Mouse (Mus musculus): ENCODE measurements around the gene Higd1c. TPM values are rescaled to one million over a fixed set of nuclear protein-coding genes. Genes with fewer than 3 reads are reported as not detected.

Gene Higd1c
- polyA plus RNA-seq, 1 experiment from 2014 or later = not detected

- peaks cover 37% of the 10 kb centered on the region for H3K4me1 ChIP-seq (ENCODE audit: control insufficient read depth, insufficient read depth, low read length)
- peak overlapping the region; percentile 93 for H3K4me3 ChIP-seq (ENCODE audit: low read length)
- under 1% methylated on average over 65 of the region's 65 CpGs for WGBS
- H3K27ac ChIP-seq (ENCODE audit: low read length) = peak overlapping the region; percentile 89
- peak; percentile 95 for ATAC-seq
- H3K9me3 ChIP-seq (ENCODE audit: control insufficient read depth, low read length) = no peaks in the 10 kb centered on the region
- no peaks in the 10 kb centered on the region for H3K36me3 ChIP-seq (ENCODE audit: control insufficient read depth, insufficient read depth, low read length)
- peak overlapping the region; percentile 95 for H3K4me2 ChIP-seq (ENCODE audit: low read depth, low read length)
- peak overlapping the region; percentile 97 for H3K9ac ChIP-seq (ENCODE audit: low read depth, low read length)
- H3K27me3 ChIP-seq (replicated peaks; ENCODE audit: control insufficient read depth, insufficient read depth, low read length) = no peaks in the 10 kb centered on the region
These were observed 58.8 kb downstream of the Higd1c start for GRCm38 (mm10) chr15:100422899-100423860.

GRCm38 (mm10) chr15:100423916-100424315 is 59.6 kb downstream of the Higd1c start:
- Histone ChIP-seq H3K27ac (ENCODE audit: low read length) (peak overlapping the region; percentile 89), H3K4me1 (ENCODE audit: control insufficient read depth, insufficient read depth, low read length) (peaks cover 39% of the 10 kb centered on the region), H3K36me3 (ENCODE audit: control insufficient read depth, insufficient read depth, low read length) (no peaks in the 10 kb centered on the region), H3K9me3 (ENCODE audit: control insufficient read depth, low read length) (no peaks in the 10 kb centered on the region), H3K9ac (ENCODE audit: low read depth, low read length) (peak overlapping the region; percentile 68), H3K4me3 (ENCODE audit: low read length) (peak overlapping the region; percentile 93), H3K27me3 (replicated peaks; ENCODE audit: control insufficient read depth, insufficient read depth, low read length) (no peaks in the 10 kb centered on the region), H3K4me2 (ENCODE audit: low read depth, low read length) (peak overlapping the region; percentile 95)
- 3% methylated on average over 14 of the region's 14 CpGs for WGBS
- ATAC-seq = peak; percentile 48

- Histone ChIP-seq H3K4me3 (ENCODE audit: low read length) (peak within 1 kb of the TSS; percentile 93), H3K9me3 (ENCODE audit: control insufficient read depth, low read length) (no peaks in the 10 kb centered on the region), H3K27me3 (replicated peaks; ENCODE audit: control insufficient read depth, insufficient read depth, low read length) (no peaks in the 10 kb centered on the region), H3K4me1 (ENCODE audit: control insufficient read depth, insufficient read depth, low read length) (peaks cover 34% of the 10 kb centered on the region), H3K9ac (ENCODE audit: low read depth, low read length) (peak within 1 kb of the TSS; percentile 68), H3K36me3 (ENCODE audit: control insufficient read depth, insufficient read depth, low read length) (no peaks in the 10 kb centered on the region), H3K4me2 (ENCODE audit: low read depth, low read length) (peak within 1 kb of the TSS; percentile 95), H3K27ac (ENCODE audit: low read length) (peak within 1 kb of the TSS; percentile 89)
- ATAC-seq = peak; percentile 51
- WGBS = 24% methylated on average over 17 of the region's 17 CpGs
These were observed 60.2 kb downstream of the Higd1c start, which contains the start of gene Slc11a2 for GRCm38 (mm10) chr15:100424396-100425122. Slc11a2 (minus strand) TSS chr15:100425072.

- Histone ChIP-seq H3K9me3 (ENCODE audit: control insufficient read depth, low read length) (no peaks in the 10 kb centered on the region), H3K4me1 (ENCODE audit: control insufficient read depth, insufficient read depth, low read length) (peaks cover 14% of the 10 kb centered on the region; the same call in 1 of the 2 replicates), H3K27me3 (replicated peaks; ENCODE audit: control insufficient read depth, insufficient read depth, low read length) (no peaks in the 10 kb centered on the region), H3K36me3 (ENCODE audit: control insufficient read depth, insufficient read depth, low read length) (no peaks in the 10 kb centered on the region), H3K4me2 (ENCODE audit: low read depth, low read length) (no peak overlapping the region), H3K9ac (ENCODE audit: low read depth, low read length) (no peak overlapping the region), H3K27ac (ENCODE audit: low read length) (no peak overlapping the region), H3K4me3 (ENCODE audit: low read length) (no peak overlapping the region)
- 70% methylated on average over 13 of the region's 13 CpGs for WGBS
- ATAC-seq = peak; percentile 15; the same call in 1 of the 2 replicates
These were observed 64.1 kb downstream of the Higd1c start for GRCm38 (mm10) chr15:100428296-100428905.

- H3K9me3 ChIP-seq (ENCODE audit: control insufficient read depth, low read length) = no peaks in the 10 kb centered on the region
- H3K27me3 ChIP-seq (replicated peaks; ENCODE audit: control insufficient read depth, insufficient read depth, low read length) = no peaks in the 10 kb centered on the region
- H3K4me3 ChIP-seq (ENCODE audit: low read length) = no peak overlapping the region
- WGBS = 57% methylated on average over 11 of the region's 11 CpGs
- no peaks in the 10 kb centered on the region for H3K36me3 ChIP-seq (ENCODE audit: control insufficient read depth, insufficient read depth, low read length)
- H3K4me1 ChIP-seq (ENCODE audit: control insufficient read depth, insufficient read depth, low read length) = peaks cover 4% of the 10 kb centered on the region; the same call in 1 of the 2 replicates
- H3K9ac ChIP-seq (ENCODE audit: low read depth, low read length) = no peak overlapping the region
- ATAC-seq = peak; percentile 49; the same call in 1 of the 2 replicates
- H3K4me2 ChIP-seq (ENCODE audit: low read depth, low read length) = no peak overlapping the region
- 0 out of 2 replicates have a peak overlapping the region, but pooled peaks have one; percentile 17 for H3K27ac ChIP-seq (ENCODE audit: low read length)
These were observed 65.7 kb downstream of the Higd1c start for GRCm38 (mm10) chr15:100429959-100430565.

GRCm38 (mm10) chr15:100433234-100433633 is 68.9 kb downstream of the Higd1c start:
- 69% methylated on average over 4 of the region's 4 CpGs for WGBS
- Histone ChIP-seq H3K4me1 (ENCODE audit: control insufficient read depth, insufficient read depth, low read length) (peaks cover 4% of the 10 kb centered on the region; the same call in 1 of the 2 replicates), H3K27me3 (replicated peaks; ENCODE audit: control insufficient read depth, insufficient read depth, low read length) (no peaks in the 10 kb centered on the region), H3K4me2 (ENCODE audit: low read depth, low read length) (no peak overlapping the region), H3K4me3 (ENCODE audit: low read length) (no peak overlapping the region), H3K9ac (ENCODE audit: low read depth, low read length) (no peak overlapping the region; the same call in 1 of the 2 replicates), H3K9me3 (ENCODE audit: control insufficient read depth, low read length) (no peaks in the 10 kb centered on the region), H3K36me3 (ENCODE audit: control insufficient read depth, insufficient read depth, low read length) (no peaks in the 10 kb centered on the region), H3K27ac (ENCODE audit: low read length) (no peak overlapping the region)
- no peak for ATAC-seq

Other genes with a start within 250 kb of the Higd1c start
- gene Atf1, start 136.7 kb upstream of the Higd1c start, polyA plus RNA-seq (2015; fragmentation: Nextera tagmentation; extraction: Ambion mirVana) = 32.7 and 36.4 TPM in 2 replicates
- not detected in 2 replicates for gene Tmprss12, start 83.7 kb upstream of the Higd1c start, polyA plus RNA-seq (2015; fragmentation: Nextera tagmentation; extraction: Ambion mirVana)
- gene Mettl7a1, start 60.4 kb upstream of the Higd1c start, polyA plus RNA-seq (2015; fragmentation: Nextera tagmentation; extraction: Ambion mirVana) = 5.9 and 7.4 TPM in 2 replicates
- gene Mettl7a3, start 29.6 kb upstream of the Higd1c start, polyA plus RNA-seq (2015; fragmentation: Nextera tagmentation; extraction: Ambion mirVana) = not detected in 2 replicates
- gene Methig1, start 11.4 kb upstream of the Higd1c start, polyA plus RNA-seq (2015; fragmentation: Nextera tagmentation; extraction: Ambion mirVana) = not detected in 2 replicates
- not detected in 2 replicates for gene Mettl7a2, start 11.3 kb upstream of the Higd1c start, polyA plus RNA-seq (2015; fragmentation: Nextera tagmentation; extraction: Ambion mirVana)
- 0.11 and 0.18 TPM in 2 replicates for gene Gm5475, start 57.6 kb downstream of the Higd1c start, polyA plus RNA-seq (2015; fragmentation: Nextera tagmentation; extraction: Ambion mirVana)
- gene Slc11a2, start 60.5 kb downstream of the Higd1c start, polyA plus RNA-seq (2015; fragmentation: Nextera tagmentation; extraction: Ambion mirVana) = 40.7 and 47.2 TPM in 2 replicates
- 31.3 and 33.7 TPM in 2 replicates for gene Letmd1, start 104.5 kb downstream of the Higd1c start, polyA plus RNA-seq (2015; fragmentation: Nextera tagmentation; extraction: Ambion mirVana)
- 5.8 and 5.9 TPM in 2 replicates for gene Csrnp2, start 130.9 kb downstream of the Higd1c start, polyA plus RNA-seq (2015; fragmentation: Nextera tagmentation; extraction: Ambion mirVana)
- 13.5 and 13.8 TPM in 2 replicates for gene Tfcp2, start 187.5 kb downstream of the Higd1c start, polyA plus RNA-seq (2015; fragmentation: Nextera tagmentation; extraction: Ambion mirVana)
- gene Pou6f1, start 235.4 kb downstream of the Higd1c start, polyA plus RNA-seq (2015; fragmentation: Nextera tagmentation; extraction: Ambion mirVana) = 3.1 and 3.2 TPM in 2 replicates